Mouse (Mus musculus) bone marrow macrophage, adult 2 months (primary cell): ENCODE data around the gene Plscr3. TPM values are rescaled to one million over a fixed set of nuclear protein-coding genes. Genes with fewer than 3 reads are reported as not detected.

Source experiments
- H3K27ac ChIP-seq: 2 replicates; pipeline ENCODE4 v1.5.1; 2012; ENCODE audit warnings: low read depth, low read length; ENCODE audit not compliant: insufficient read depth
- H3K4me1 ChIP-seq: 2 replicates; pipeline ENCODE4 v1.6.1; 2012; ENCODE audit warnings: low read length; ENCODE audit not compliant: control insufficient read depth, insufficient read depth
- H3K4me3 ChIP-seq: 2 replicates; pipeline ENCODE4 v1.5.1; 2012; ENCODE audit warnings: mild to moderate bottlenecking, low read length, moderate library complexity; ENCODE audit not compliant: insufficient read depth
- CTCF ChIP-seq: IDR thresholded peaks from 2 replicates; pipeline ENCODE4 v1.5.1; 2012; ENCODE audit warnings: low read depth, mild to moderate bottlenecking, low read length, moderate library complexity
- POLR2A ChIP-seq: IDR thresholded peaks from 2 replicates; pipeline ENCODE4 v1.6.1; 2012; ENCODE audit warnings: mild to moderate bottlenecking, low read depth, low read length, borderline replicate concordance
- polyA plus RNA-seq: library from polyadenylated mRNA; stranded (reverse); fragments of >200 nt; gene quantifications from 2 replicates; pipeline ENCODE4 v1.2.4, GENCODE M21; 2012; ENCODE audit not compliant: missing spikeins, insufficient read depth, insufficient read length

The Plscr3 gene
- polyA plus RNA-seq, 1 experiment: 68.1 TPM

GRCm38 (mm10) chr11:69894671-69895070 is 48.5 kb downstream of the Plscr3 start:
- Histone ChIP-seq H3K27ac (no peak overlapping the region), H3K4me3 (no peak overlapping the region), H3K4me1 (peaks cover 8% of the 10 kb centered on the region)
- TF ChIP-seq POLR2A (no peak), CTCF (no peak)

- no peak within 1 kb of the TSS for H3K27ac ChIP-seq
- no peak within 1 kb of the TSS for H3K4me3 ChIP-seq
- peaks cover 9% of the 10 kb centered on the region for H3K4me1 ChIP-seq
- TF ChIP-seq CTCF (no peak), POLR2A (no peak)
These were observed 49.1 kb downstream of the Plscr3 start, which contains the start of gene Acap1 for GRCm38 (mm10) chr11:69895291-69895690. Gene Acap1, minus strand, starts transcription at chr11:69895539.

GRCm38 (mm10) chr11:69899870-69900269 is 53.7 kb downstream of the Plscr3 start:
- H3K27ac ChIP-seq: no peak overlapping the region
- H3K4me3 ChIP-seq: no peak overlapping the region

GRCm38 (mm10) chr11:69900471-69901405 is 54.6 kb downstream of the Plscr3 start, which contains the start of the genes 2810408A11Rik and Neurl4:
Gene 2810408A11Rik, minus strand, starts transcription at chr11:69900987.
Gene Neurl4, plus strand, starts transcription at chr11:69901072.
- TF ChIP-seq POLR2A (no peak), CTCF (no peak)
- H3K27ac ChIP-seq: peak within 1 kb of the TSS; percentile 73
- H3K4me1 ChIP-seq: peaks cover 4% of the 10 kb centered on the region; the same call in 1 of the 2 replicates
- H3K4me3 ChIP-seq: peak within 1 kb of the TSS; percentile 72

More at GRCm38 (mm10) chr11:69899870-69900269, 53.7 kb downstream of the Plscr3 start:
- TF ChIP-seq POLR2A (no peak), CTCF (no peak)
- peaks cover 4% of the 10 kb centered on the region; the same call in 1 of the 2 replicates for H3K4me1 ChIP-seq

- H3K27ac ChIP-seq: peak overlapping the region; percentile 73
- peaks cover 4% of the 10 kb centered on the region; the same call in 1 of the 2 replicates for H3K4me1 ChIP-seq
- H3K4me3 ChIP-seq: peak overlapping the region; percentile 72
- no peak for TF ChIP-seq POLR2A
- TF ChIP-seq CTCF: no peak
These were observed 55.2 kb downstream of the Plscr3 start for GRCm38 (mm10) chr11:69901406-69901846.

Other genes starting within 250 kb of the Plscr3 start
- gene Atp1b2, start 240.4 kb upstream of the Plscr3 start, polyA plus RNA-seq: not detected in 2 replicates
- not detected in 2 replicates for gene Shbg, start 228.5 kb upstream of the Plscr3 start, polyA plus RNA-seq
- gene Sat2, start 224.4 kb upstream of the Plscr3 start, polyA plus RNA-seq: 2.5 and 4.3 TPM in 2 replicates
- gene Fxr2, start 213.4 kb upstream of the Plscr3 start, polyA plus RNA-seq: 54.1 and 64.6 TPM in 2 replicates
- gene Sox15, start 191.1 kb upstream of the Plscr3 start, polyA plus RNA-seq: not detected in 2 replicates
- gene Mpdu1, start 183.7 kb upstream of the Plscr3 start, polyA plus RNA-seq: 64.2 and 68.9 TPM in 2 replicates
- 1,401 and 1,598 TPM in 2 replicates for gene Cd68, start 180.2 kb upstream of the Plscr3 start, polyA plus RNA-seq
- 303 and 319 TPM in 2 replicates for gene Eif4a1, start 174.0 kb upstream of the Plscr3 start, polyA plus RNA-seq
- gene Senp3, start 164.3 kb upstream of the Plscr3 start, polyA plus RNA-seq: 120 and 131 TPM in 2 replicates
- 20.8 and 23.9 TPM in 2 replicates for gene Tnfsf13, start 160.6 kb upstream of the Plscr3 start, polyA plus RNA-seq
- gene Tnfsf12, start 150.5 kb upstream of the Plscr3 start, polyA plus RNA-seq: 97.6 and 101 TPM in 2 replicates
- gene Tnfsfm13, start 150.3 kb upstream of the Plscr3 start, polyA plus RNA-seq: 43.9 and 59.4 TPM in 2 replicates
- gene Polr2a, start 87.7 kb upstream of the Plscr3 start, polyA plus RNA-seq: 46.5 and 69.7 TPM in 2 replicates
- not detected in 2 replicates for gene Slc35g3, start 84.4 kb upstream of the Plscr3 start, polyA plus RNA-seq
- 28.8 and 38.2 TPM in 2 replicates for gene Zbtb4, start 80.5 kb upstream of the Plscr3 start, polyA plus RNA-seq
- 1.0 and 1.8 TPM in 2 replicates for gene Chrnb1, start 50.4 kb upstream of the Plscr3 start, polyA plus RNA-seq
- gene Fgf11, start 44.5 kb upstream of the Plscr3 start, polyA plus RNA-seq: 27.9 and 29.7 TPM in 2 replicates
- gene Tmem102, start 40.8 kb upstream of the Plscr3 start, polyA plus RNA-seq: not detected in 2 replicates
- gene Gm39566, start 31.1 kb upstream of the Plscr3 start, polyA plus RNA-seq: not detected in 2 replicates
- not detected in 2 replicates for gene Spem2, start 27.9 kb upstream of the Plscr3 start, polyA plus RNA-seq
- not detected in 2 replicates for gene Spem1, start 24.2 kb upstream of the Plscr3 start, polyA plus RNA-seq
- gene Nlgn2, start 8.6 kb upstream of the Plscr3 start, polyA plus RNA-seq: 9.9 and 10.9 TPM in 2 replicates
- gene Tmem256, start 7.9 kb upstream of the Plscr3 start, polyA plus RNA-seq: 253 and 279 TPM in 2 replicates
- gene Tnk1, start 12.4 kb downstream of the Plscr3 start, polyA plus RNA-seq: not detected in 2 replicates
- not detected in 2 replicates for gene Tmem95, start 31.6 kb downstream of the Plscr3 start, polyA plus RNA-seq
- gene Kctd11, start 35.0 kb downstream of the Plscr3 start, polyA plus RNA-seq: 6.3 and 7.1 TPM in 2 replicates
- 0.66 TPM in 1 of 2 replicates, not detected in the other for gene Acap1, start 49.2 kb downstream of the Plscr3 start, polyA plus RNA-seq
- gene 2810408A11Rik, start 54.6 kb downstream of the Plscr3 start, polyA plus RNA-seq: 1.4 TPM in 1 of 2 replicates, not detected in the other
- gene Neurl4, start 54.7 kb downstream of the Plscr3 start, polyA plus RNA-seq: 15.8 and 16.9 TPM in 2 replicates
- 92.8 and 103 TPM in 2 replicates for gene Gps2, start 67.5 kb downstream of the Plscr3 start, polyA plus RNA-seq
- 326 and 347 TPM in 2 replicates for gene Eif5a, start 75.6 kb downstream of the Plscr3 start, polyA plus RNA-seq
- not detected in 2 replicates for gene Ybx2, start 89.4 kb downstream of the Plscr3 start, polyA plus RNA-seq
- not detected in 2 replicates for gene Slc2a4, start 101.8 kb downstream of the Plscr3 start, polyA plus RNA-seq
- not detected in 2 replicates for gene Cldn7, start 118.4 kb downstream of the Plscr3 start, polyA plus RNA-seq
- gene Ctdnep1, start 134.8 kb downstream of the Plscr3 start, polyA plus RNA-seq: 176 and 194 TPM in 2 replicates
- 41.4 and 49.8 TPM in 2 replicates for gene Elp5, start 136.1 kb downstream of the Plscr3 start, polyA plus RNA-seq
- gene Gabarap, start 144.8 kb downstream of the Plscr3 start, polyA plus RNA-seq: 1,001 and 1,002 TPM in 2 replicates
- gene Phf23, start 149.4 kb downstream of the Plscr3 start, polyA plus RNA-seq: 77.6 and 78.1 TPM in 2 replicates
- gene Dvl2, start 154.2 kb downstream of the Plscr3 start, polyA plus RNA-seq: 20.4 and 25.8 TPM in 2 replicates
- gene Acadvl, start 169.0 kb downstream of the Plscr3 start, polyA plus RNA-seq: 46.4 and 51.3 TPM in 2 replicates
- 31.1 and 34.0 TPM in 2 replicates for gene Dlg4, start 170.6 kb downstream of the Plscr3 start, polyA plus RNA-seq
- gene Asgr1, start 207.7 kb downstream of the Plscr3 start, polyA plus RNA-seq: not detected in 2 replicates
- gene Asgr2, start 246.3 kb downstream of the Plscr3 start, polyA plus RNA-seq: 1.4 and 2.3 TPM in 2 replicates